29 mouse cellular contexts compared by ENCODE assay signal in genomic region chr19:28374524-28374923, GRCm38 (mm10).
DNase-seq lines count a peak whose midpoint lies in the region; ATAC-seq and TF ChIP-seq lines count a peak whose summit lies in the region.
"Had no signal": no experiment of that assay in that cellular context is flagged by ENCODE, and none has a peak within 500 bp of the region (broad histone marks: within the 10 kb centered on the region; RNA-seq: fewer than 3 reads in every experiment).

No protein-coding gene starts in this region.

- peak; percentile 37 for DNase-seq in kidney, adult 2 months
- DNase-seq in R1 (ENCODE audit: low read depth, low spot score) (peak; percentile 49), ZHBTc4 (ENCODE audit: low read depth, low spot score) (peak; percentile 15)
- DNase-seq in testis, postnatal 10 days (ENCODE audit: low spot score) = no peak
- DNase-seq in thymus, adult 18-20 months = no peak
- DNase-seq in B cell, adult 2 months = no peak
- DNase-seq: adrenal gland, adult 2 months; adrenal gland, postnatal 14 days; cerebellum, adult 11-12 months; cerebellum, adult 8-10 months; cerebellum, postnatal 10 days; cerebellum, postnatal 36 days; embryo, embryonic 11 days; gastrocnemius, adult 2 months; gastrocnemius, postnatal 14 days; heart, adult 18-20 months; heart, postnatal 14 days; heart, postnatal 4 days had no signal

- H3K27me3 ChIP-seq in kidney, adult 2 months (replicated peaks; ENCODE audit: control insufficient read depth, insufficient read depth, low read length) = no peaks in the 10 kb centered on the region
- no peaks in the 10 kb centered on the region for H3K27me3 ChIP-seq in kidney, embryonic 16.5 days (ENCODE audit: insufficient read depth, low read length)
- no peaks in the 10 kb centered on the region; the same call in 1 of the 2 replicates for H3K27me3 ChIP-seq in forebrain, embryonic 15.5 days
- H3K27me3 ChIP-seq: embryonic facial prominence, embryonic 13.5 days; heart, embryonic 13.5 days had no signal

- H3K9me3 ChIP-seq in kidney, embryonic 16.5 days (ENCODE audit: low read length) = no peaks in the 10 kb centered on the region
- H3K9me3 ChIP-seq in forebrain, embryonic 15.5 days = no peaks in the 10 kb centered on the region
- H3K9me3 ChIP-seq: embryonic facial prominence, embryonic 10.5 days; embryonic facial prominence, embryonic 13.5 days; heart, embryonic 10.5 days; heart, embryonic 13.5 days had no signal

- peak overlapping the region; percentile 63; the same call in 1 of the 2 replicates for H3K27ac ChIP-seq in kidney, adult 2 months (ENCODE audit: insufficient read depth, low read depth, low read length)
- no peak overlapping the region for H3K27ac ChIP-seq in kidney, embryonic 16.5 days (ENCODE audit: low read length)
- H3K27ac ChIP-seq in forebrain, embryonic 15.5 days (replicated peaks) = no peak overlapping the region
- H3K27ac ChIP-seq: embryonic facial prominence, embryonic 10.5 days; gastrocnemius, adult 2 months; heart, embryonic 10.5 days; heart, embryonic 13.5 days; hindbrain, embryonic 14.5 days; hindbrain, postnatal 0 days had no signal

- H3K36me3 ChIP-seq in kidney, adult 2 months (ENCODE audit: control insufficient read depth, insufficient read depth, low read length) = no peaks in the 10 kb centered on the region
- H3K36me3 ChIP-seq in kidney, embryonic 16.5 days (ENCODE audit: insufficient read depth, low read length) = no peaks in the 10 kb centered on the region
- H3K36me3 ChIP-seq in forebrain, embryonic 15.5 days = no peaks in the 10 kb centered on the region
- H3K36me3 ChIP-seq: embryonic facial prominence, embryonic 10.5 days; embryonic facial prominence, embryonic 13.5 days; heart, embryonic 10.5 days; heart, embryonic 13.5 days had no signal

- ATAC-seq in kidney, embryonic 16.5 days (ENCODE audit: low FRiP score, low TSS enrichment) = no peak
- ATAC-seq in forebrain, embryonic 15.5 days (replicated peaks) = peak; percentile 51; the same call in 1 of the 2 replicates
- ATAC-seq: hindbrain, postnatal 0 days; inflammation-experienced regulatory T-cells, adult 6 months; intestine, embryonic 16.5 days had no signal

- WGBS in kidney, adult 2 months = 61% methylated on average over 2 of the region's 2 CpGs
- WGBS in kidney, embryonic 16.5 days = 49% methylated on average over 2 of the region's 2 CpGs
- 14% methylated on average over 2 of the region's 2 CpGs for WGBS in forebrain, embryonic 15.5 days

- peaks cover 32% of the 10 kb centered on the region for H3K4me1 ChIP-seq in kidney, adult 2 months (ENCODE audit: control insufficient read depth, insufficient read depth, low read length)
- H3K4me1 ChIP-seq in kidney, embryonic 16.5 days (ENCODE audit: insufficient read depth, low read length) = no peaks in the 10 kb centered on the region
- H3K4me1 ChIP-seq in forebrain, embryonic 15.5 days = peaks cover 22% of the 10 kb centered on the region
- H3K4me1 ChIP-seq: heart, embryonic 10.5 days; heart, embryonic 13.5 days had no signal

- TF ChIP-seq POLR2A in kidney, adult 2 months (IDR thresholded peaks at IDR 0.05; ENCODE audit: low read depth, low read length) = no peak

- no peak overlapping the region for H3K4me2 ChIP-seq in kidney, embryonic 16.5 days (replicated peaks; ENCODE audit: low read depth, low read length)
- H3K4me2 ChIP-seq in forebrain, embryonic 15.5 days (replicated peaks) = no peak overlapping the region
- H3K4me2 ChIP-seq: embryonic facial prominence, embryonic 13.5 days; heart, embryonic 13.5 days; hindbrain, embryonic 14.5 days had no signal

- H3K4me3 ChIP-seq in kidney, adult 2 months (ENCODE audit: insufficient read depth, low read depth, low read length) = no peak overlapping the region
- no peak overlapping the region for H3K4me3 ChIP-seq in kidney, embryonic 16.5 days (ENCODE audit: low read length)
- H3K4me3 ChIP-seq in forebrain, embryonic 15.5 days = no peak overlapping the region
- H3K4me3 ChIP-seq: embryonic facial prominence, embryonic 10.5 days; embryonic facial prominence, embryonic 13.5 days; erythroblast, embryonic 14.5 days; gastrocnemius, adult 2 months; heart, embryonic 10.5 days; heart, embryonic 13.5 days had no signal

- TF ChIP-seq CTCF in kidney, adult 2 months (conservative IDR thresholded peaks at IDR 0.05; ENCODE audit: insufficient read depth, insufficient read length, low read depth, low read length) = no peak

- no peak overlapping the region for H3K9ac ChIP-seq in kidney, embryonic 16.5 days (replicated peaks; ENCODE audit: low read length)
- H3K9ac ChIP-seq in forebrain, embryonic 15.5 days (replicated peaks) = no peak overlapping the region
- H3K9ac ChIP-seq: embryonic facial prominence, embryonic 13.5 days; heart, embryonic 13.5 days; hindbrain, embryonic 14.5 days had no signal

Comparison
In these comparisons a context has a peak if more than half of its experiments do, and no peak if none do; other contexts are left out.
1. DNase-seq: peak in kidney, adult 2 months (single experiment), R1 (single experiment) and ZHBTc4 (single experiment); none in testis, postnatal 10 days (single experiment), thymus, adult 18-20 months (0 of 2) and B cell, adult 2 months (0 of 2).